Mouse (Mus musculus): ENCODE measurements around the gene B230219D22Rik. TPM values are rescaled to one million over a fixed set of nuclear protein-coding genes. Genes with fewer than 3 reads are reported as not detected.
A peak's percentile ranks its signal among the peaks of the same experiment; 100 is the strongest.
"Not testable (repeated sequence)": the region's sequence is repeated elsewhere in the genome, so short reads cannot be mapped to it uniquely, and the experiment has no call there.

B230219D22Rik gene
- 10 to 100 TPM; 52.5 to 53.8 TPM for total RNA-seq (2021)
- long read RNA-seq, experiment 1, full-length matches to known transcripts, result 22 of 49 reads
- long read RNA-seq, experiment 1, partial matches to known transcripts, result 0 of 49 reads
- long read RNA-seq, experiment 1, other reads (novel, unspliced or antisense), result 27 of 49 reads
- long read RNA-seq, experiment 2, full-length matches to known transcripts, result 11 of 31 reads
- long read RNA-seq, experiment 2, partial matches to known transcripts, result 4 of 31 reads
- long read RNA-seq, experiment 2, other reads (novel, unspliced or antisense), result 16 of 31 reads

DNA sequence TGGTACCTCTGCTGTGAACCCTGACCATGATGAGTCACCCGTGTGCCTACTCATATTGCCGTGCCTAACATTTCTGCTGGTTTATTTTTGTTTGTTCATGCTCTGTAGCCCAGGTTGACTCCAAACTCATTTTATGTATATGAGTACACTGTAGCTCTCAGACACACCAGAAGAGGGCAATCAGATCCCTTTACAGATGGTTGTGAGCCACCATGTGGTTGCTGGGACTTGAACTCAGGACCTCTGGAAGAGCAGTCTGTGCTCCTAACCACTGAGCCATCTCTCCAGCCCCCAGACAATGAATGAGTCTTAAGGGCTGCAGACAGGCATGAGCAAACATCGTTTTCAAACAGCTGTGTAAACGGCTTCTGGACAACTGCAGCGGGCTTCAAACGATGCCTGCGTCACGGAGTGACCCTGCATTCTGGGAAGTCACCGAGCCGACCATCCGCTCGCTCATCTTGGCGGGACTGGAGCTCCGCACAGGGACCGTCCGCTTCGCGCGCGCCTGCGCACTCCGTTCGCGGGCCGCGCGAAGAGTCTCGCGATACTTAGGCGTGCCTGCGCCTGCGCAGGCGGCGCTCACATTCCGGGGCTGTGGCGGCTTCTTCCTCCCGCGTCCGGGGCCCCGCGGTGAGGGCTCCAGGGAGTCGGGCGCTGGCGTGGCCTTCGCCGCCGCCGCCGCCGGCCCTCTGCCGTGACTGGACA, at the start of gene B230219D22Rik:
B230219D22Rik (plus strand) TSS at position 590 of the 708 bp plus-strand sequence.
- peak; percentile 92 for DNase-seq

DNA sequence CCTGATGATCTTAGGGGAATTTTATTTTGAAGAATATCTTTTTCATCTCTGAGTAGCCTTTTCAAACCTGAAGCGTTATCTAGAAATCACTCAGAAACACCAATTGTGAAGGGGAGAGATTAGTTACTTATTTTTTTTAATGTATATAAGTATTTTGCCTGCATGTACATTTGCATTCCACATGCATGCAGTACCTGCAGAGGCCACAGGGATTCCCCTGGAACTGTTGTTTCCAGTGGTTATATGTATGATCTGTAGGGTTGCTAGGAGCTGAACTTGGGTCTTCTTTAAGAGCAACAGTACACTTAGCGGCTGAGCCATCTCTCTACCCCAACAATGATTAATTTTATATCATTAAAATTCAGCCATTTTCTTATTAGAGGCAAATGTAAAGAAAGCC, 48.4 kb upstream of the B230219D22Rik start:
- no peak for DNase-seq

DNA sequence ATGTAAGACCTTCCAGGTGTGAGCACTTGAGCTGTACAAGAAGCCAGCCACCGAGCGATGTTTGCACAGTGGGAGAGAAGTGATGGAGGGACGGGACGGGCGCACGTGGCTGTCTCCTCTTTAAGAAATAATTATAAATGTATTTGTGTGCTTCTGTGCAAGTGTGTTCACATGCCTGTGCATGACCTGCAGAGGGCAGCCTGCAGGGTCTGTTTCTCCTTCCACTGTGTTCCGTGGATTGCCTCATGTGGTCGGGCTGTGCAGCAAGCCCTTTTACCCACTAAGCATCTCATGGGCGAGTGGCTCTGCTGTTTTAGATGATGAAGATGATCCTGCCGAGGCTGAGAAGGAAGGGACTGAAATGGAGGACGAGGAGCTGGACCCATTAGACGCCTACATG, 42.8 kb upstream of the B230219D22Rik start:
- DNase-seq, result no peak

DNA sequence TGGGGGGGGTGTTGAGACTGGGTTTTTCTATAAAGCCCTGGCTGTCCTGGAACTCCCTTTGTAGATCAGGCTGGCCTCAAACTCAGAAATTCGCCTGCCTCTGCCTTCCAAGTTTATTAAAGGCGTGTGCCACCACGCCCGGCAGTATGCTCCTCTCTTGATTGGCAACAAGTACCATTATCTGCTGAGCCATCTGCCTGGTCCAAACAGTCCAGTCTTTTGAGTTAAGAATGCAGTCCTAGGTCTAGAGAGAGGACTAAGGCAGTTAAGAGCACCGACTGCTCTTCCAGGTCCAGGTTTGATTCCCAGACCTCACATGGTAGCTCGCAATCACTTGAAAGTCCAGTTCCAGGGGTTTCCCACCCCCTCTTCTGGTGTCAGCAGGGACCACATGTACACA, 41.9 kb upstream of the B230219D22Rik start:
- DNase-seq, result no peak

DNA sequence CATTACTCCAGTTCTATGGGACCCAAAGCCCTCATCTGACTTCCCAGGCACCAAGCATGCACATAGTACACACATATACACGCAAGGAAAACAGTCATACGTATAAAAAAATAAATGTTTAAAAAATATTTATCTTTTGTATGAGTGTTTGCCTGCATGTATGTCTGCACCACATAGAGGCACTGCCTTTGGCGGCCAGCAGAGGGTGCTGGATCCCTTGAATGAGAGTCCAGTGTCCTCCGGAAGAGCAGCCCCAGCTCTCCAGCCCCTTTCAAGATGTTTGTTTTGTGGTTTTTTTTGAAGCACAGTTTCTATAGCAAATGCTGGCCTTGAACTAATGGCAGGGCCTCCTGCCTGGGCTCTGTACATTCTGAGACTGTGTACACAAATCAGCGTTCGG, 24.4 kb upstream of the B230219D22Rik start:
- peak; percentile 62 for DNase-seq

DNA sequence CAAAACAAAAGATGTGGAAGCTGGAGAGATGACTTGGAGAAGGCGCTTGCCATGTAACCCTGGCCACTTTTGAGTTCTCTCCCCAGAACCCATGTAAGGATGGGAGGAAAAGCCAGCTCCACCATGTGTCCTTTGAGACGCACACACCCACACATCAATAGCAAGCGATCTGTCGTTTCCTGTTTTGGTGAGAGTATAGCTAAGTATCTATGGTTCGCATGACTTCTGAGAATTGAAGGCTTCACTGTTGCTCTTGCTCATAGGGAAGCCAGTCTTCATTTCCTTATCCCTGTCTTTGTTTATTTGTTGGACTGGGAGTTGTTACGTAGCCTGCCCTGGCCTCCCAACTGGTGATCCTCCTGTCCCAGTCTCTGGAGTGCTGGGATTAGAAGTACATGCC, 20.2 kb upstream of the B230219D22Rik start:
- no peak for DNase-seq

DNA sequence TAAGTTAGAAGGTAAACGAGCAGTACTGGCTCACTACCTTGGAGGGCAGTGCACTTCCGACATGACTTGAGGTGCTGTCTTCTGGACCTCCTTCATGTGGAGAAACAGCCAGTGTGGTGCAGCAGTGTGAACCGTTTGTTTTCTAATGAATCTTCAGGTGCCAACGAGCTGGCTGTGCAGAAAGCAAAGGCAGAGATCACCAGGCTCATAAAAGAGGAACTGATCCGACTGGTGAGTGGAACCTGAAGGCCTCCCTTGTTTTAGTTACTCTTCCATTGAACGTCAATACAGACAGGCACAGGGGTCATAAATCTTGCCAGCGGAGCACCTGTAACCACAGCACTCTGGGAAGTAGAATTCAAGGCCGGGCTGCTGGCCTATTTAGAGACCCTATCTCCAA, 15.6 kb upstream of the B230219D22Rik start:
- DNase-seq, result no peak

DNA sequence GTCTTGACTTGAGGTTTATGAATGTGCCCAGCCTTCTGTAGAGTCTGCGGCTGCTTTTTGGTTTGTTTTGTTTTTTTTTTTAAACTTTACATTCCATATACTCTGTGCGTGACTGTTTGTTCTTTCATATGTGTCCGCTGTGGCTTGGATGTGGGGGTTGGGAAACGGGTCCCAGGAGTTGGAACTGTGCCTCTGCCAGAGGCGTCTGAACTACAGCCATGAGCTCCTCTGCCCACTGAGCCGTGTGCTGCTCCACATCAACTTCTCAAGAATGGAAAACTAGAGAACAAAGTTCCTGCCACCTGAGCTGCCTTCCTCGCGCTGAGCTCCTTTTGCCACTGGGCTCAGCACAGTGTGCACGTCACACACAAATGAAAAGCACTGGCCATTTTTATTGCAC, 10.7 kb upstream of the B230219D22Rik start:
- no peak for DNase-seq

DNA sequence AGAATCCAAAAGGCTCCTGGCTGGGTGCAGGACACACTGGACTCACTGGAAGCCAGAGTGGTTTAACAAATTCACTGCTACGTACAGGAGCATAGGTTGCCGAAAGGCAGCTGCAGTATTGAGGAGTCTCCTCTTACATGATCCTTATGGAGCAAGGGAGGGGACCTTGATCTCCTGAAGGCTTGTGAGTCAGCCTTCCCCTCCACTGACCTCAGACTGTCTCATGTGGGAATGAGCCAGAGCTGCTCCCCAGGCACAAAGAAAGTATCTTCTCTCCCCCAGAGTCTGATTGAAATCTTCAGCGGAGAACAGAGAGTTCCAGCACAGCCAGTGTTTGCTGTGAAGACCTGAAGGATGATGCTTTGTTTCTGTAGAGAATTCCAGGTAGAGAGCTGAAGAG, 9.3 kb upstream of the B230219D22Rik start:
- DNase-seq, result peak; percentile 29

DNA sequence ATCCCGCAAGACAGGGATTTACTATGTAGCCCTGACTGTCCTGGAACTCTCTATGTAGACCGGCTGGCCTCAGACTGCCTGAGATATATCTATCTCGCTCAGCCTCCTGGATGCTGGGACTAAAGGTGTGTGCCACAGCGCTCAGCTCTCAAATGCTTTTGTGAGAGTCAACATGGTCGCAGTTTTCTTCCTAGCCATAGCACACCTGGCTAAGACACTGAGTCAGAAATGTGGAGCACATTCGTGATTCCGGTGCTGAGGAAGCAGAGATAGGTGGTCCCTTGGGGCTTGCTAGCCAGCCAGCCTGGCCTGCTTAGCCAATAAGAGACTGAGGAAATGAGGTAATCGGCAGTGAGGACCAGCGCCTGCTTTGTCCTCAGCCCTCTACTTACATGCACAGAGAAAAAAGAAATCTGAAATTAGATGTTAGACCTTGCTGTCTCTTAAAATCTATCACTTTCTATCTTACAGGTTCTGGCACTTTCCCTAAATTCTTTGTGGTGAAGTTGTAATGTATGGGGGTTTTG, 6.8 kb upstream of the B230219D22Rik start:
- DNase-seq, result no peak

DNA sequence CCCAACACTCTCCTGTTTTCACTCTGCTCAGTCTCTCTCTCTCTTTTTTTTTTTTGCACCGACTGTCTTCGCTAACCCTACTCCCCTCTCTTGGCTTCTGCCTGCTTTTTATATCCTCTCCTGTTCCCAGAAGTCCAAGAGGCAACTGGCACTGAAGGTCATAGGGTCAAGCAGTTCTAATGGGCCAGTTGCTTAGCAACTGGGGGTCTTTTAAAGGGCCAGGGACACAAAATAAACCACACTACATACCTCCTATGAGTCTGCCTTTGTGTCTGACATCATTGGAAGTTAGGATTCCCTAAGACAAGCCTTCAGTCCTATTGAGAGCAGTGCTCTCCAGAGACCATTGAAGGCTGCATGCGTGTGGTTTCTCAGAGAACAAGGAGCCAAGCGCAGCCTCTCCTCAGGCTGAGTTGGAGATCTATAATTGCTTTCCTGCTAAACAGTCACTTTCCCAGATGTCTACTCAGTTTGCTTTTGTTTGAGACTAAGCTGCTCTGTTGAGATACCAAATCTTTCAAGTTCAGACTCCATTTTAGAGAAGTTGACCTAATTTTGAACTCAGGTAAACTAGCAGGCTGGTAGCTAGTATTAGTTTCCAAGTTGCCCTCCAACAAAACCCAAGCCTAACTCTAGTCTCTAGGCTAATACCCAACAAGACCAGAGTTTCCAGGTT, 4.9 kb upstream of the B230219D22Rik start:
- DNase-seq, result no peak

DNA sequence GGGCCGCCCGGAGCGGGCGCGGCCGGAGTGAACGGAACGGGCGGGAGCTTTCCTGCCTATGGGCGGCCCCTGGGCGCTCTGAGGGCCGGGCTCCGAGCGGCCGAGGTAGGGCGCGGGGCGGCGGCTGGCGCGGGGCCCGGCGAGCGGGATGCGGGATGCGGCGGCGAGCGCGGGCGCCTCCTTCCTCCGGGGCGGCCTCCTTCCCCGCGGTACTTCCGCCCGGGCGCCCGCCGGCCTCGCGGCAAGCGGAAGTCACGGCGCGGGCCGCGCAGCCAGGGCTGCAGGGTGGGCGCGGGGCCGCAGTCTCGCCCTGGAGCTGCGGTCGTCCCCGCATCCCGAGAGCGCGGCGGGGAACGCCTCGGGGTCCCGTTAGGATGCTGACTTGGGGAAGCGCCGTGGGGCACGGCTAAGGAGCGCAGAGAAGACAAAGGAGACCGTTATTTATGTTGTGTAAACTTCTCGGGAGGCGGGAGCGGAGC, 358 bp downstream of the B230219D22Rik start:
- no peak for DNase-seq

DNA sequence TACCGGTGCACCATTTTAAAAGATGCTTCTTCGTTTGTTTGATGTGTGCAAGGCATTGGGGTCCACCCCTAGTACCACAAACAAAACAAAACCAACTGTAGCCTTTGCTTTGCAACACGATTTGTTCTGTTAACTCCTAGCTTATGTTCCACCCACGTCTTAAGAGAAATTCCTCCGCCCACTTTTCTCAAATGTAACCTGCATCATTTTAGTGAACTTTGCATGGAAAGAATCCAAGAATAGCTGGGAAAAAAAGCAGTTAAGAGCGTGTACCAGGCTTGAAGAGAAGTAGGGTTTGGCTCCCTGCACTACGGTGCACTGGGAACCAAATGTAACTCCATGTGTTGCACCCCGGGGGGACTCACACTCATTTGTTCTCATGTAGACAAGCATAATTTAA, 1.2 kb downstream of the B230219D22Rik start:
- DNase-seq, result no peak

DNA sequence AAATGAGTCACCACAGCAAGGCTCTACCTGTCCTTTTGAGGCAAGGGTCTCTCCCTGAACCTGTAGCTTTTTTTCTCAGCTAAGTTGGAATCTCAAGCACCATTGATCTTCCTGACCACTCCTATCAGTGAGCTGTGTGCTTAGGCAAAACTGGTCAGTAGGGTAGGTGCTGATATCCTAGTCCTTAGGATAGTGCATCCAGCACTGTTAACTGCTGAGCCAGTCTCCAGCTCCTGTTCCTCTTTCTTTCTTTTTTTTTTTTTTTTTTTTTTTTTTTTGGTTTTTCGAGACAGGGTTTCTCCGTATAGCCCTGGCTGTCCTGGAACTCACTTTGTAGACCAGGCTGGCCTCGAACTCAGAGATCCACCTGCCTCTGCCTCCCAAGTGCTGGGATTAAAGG, 3.1 kb downstream of the B230219D22Rik start:
- not testable (repeated sequence) for DNase-seq

DNA sequence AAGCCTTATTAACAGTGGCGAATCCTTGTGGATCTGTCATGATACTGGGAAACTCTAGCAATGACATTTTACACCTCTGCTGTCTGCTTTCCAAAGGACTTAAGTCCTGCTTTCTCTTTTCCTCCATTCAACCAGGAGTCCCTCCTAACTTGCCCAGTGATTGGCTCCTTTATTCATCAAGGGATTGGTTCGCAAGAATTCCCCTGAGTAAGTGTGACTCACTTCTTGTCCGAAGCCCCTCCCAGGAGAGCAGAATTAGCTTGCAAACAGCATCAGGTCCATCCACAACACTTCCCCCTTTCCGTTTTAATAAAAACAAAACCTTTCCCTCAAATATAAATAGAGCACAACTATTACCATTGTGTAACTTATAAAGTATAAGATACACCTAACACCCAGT, 11.4 kb downstream of the B230219D22Rik start:
- no peak for DNase-seq

DNA sequence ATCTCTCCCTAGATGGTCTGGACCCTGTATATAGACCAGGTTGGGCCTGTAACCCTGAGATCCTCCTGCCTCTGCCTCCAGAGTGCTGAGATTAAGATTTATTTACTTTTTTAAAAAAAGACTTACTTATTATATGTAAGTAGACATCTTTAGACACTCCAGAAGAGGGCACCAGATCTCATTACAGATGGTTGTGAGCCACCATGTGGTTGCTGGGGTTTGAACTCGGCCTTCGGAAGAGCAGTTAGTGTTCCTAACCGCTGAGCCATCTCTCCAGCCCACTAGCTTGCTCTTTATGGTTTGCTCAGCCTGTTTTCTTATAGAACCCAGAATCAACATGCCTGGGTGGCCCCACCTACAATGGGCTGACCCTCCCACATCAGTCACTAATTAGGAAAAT, 19.9 kb downstream of the B230219D22Rik start:
- no peak for DNase-seq

DNA sequence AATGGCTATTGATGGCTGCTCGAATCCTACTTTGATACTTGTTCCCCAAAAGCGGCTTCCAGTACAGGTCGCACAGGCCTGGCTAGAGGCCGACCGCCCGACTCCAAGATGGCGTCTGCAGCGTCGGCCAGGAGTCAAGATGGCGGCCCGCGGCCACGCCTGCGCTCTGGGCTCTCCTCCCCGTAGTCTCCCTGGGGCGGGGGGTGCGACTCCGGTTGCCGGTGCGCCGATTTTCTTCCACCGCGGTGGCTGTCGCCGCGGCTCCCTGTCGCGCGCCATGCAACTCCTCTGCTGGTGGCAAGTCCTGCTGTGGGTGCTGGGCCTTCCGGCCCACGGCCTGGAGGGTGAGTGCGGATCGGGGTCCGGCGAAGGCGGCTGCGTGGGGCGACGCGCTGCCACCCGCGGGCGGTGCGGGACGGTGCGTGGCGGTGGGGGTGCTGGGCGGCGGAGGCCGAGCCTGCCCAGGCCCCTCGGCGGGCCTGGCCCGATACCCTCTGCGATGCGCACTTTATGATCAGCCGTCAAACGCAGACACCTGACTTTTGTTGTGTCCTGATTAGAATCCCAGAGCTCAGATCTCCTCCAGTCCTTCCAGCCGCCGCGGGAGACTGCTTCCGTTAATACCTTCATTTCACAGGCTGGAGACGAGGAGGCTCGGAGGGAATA, 21.7 kb downstream of the B230219D22Rik start, which contains the start of gene Txndc15:
Txndc15 (plus strand) TSS at position 150 of the 666 bp plus-strand sequence.
- DNase-seq, result peak; percentile 95

DNA sequence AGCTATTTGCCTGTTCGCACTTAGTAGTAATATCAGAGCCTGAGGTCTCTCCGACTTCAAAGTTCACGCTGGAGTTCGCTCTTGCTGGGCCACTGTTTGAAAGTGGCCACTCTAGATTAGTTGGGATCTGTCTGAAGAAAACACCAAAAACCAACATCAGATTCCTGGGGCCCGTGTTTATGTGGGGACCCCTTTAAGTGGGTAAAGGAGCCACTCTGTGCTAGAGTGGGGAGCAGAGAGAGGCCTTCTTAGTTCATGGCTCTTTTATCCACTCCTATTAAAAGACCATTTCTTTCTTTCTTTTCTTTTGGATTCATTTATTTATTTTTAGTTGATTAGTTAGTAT, 22.2 kb downstream of the B230219D22Rik start:
- no peak for DNase-seq

DNA sequence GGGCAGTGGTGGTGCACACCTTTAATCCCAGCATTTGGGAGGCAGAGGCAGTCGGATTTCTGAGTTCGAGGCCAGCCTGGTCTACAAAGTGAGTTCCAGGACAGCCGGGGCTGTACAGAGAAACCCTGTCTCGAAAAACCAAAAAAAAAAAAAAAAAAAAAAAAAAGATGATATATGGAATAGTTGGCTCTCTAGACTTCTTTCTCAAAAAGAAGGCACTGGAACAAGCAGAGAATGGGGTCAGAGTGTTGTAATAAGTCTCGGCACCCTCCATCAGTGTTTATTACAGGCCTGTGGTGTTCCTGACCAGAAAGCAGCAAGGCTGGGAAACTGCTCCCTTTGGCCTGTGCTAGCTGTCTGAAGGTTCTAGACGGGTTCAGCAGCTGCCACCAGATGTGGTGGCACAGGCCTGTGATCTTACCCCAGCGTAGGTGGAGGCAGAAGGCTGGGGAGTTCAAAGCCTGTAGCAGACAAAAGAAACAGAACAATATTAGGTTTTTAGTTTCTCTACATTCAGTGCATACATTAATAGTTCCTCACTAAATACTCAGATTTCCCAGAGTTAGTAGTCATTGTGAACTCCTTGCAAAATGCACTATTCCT, 23.1 kb downstream of the B230219D22Rik start:
- DNase-seq, result no peak

DNA sequence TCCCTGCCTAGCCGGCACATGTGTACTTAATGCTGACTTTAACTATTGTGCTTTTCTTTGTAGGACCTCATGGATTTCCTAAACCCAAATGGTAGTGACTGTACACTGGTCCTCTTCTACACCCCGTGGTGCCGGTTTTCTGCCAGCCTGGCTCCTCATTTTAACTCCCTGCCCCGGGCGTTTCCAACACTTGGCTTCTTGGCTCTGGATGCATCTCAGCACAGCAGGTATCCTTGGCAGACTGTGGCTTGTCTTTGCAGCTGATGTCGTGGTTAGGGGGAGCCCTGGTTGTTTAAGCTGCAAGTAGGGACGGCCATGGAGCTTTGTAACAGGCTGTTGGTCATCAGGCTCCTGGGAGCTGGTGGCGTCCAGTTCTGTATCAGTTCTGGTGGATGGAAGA, 28.6 kb downstream of the B230219D22Rik start:
- DNase-seq, result no peak

DNA sequence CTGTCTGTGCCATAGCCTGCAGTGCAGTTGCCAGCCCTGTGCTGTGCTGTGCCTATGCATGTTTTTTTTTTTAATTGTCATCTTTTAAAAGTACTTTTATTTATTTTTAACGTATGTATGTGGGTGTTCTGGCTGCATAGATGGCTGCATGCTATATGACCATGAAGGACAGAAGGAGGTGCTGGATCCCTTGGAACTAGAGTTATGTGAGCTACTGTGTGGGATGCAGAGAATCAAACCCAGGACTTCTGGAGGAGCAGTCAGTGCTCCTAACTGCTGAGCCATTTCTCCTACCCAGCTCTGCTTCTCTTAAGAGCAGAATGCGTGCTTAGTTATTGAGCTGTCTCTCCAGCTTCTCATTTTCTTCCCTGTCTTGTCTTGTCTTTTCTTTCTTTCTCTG, 29.1 kb downstream of the B230219D22Rik start:
- no peak for DNase-seq

DNA sequence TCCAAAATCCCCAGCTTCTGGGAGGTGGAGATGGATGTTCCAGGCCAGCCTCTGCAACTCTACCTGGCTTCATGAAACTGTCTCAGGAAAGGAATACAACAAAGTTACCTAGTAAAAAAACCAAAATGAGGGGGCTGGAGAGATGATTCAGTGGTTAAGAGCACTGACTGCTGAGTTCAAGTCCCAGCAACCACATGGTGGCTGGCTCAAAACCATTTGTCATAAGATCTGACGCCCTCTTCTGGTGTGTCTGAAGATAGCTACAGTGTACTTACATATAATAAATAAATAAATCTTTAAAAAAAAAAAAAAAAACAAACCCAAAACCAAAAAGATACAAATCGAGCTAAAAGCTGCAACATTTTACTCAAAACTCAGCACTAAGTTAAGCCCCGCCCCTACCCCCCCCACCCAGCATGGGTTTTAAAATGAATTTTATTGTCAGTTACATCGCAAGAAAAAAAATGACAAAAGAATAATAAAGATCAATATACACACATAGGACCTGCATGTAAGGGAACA, 33.7 kb downstream of the B230219D22Rik start:
- DNase-seq, result no peak
